Mouse (Mus musculus): ENCODE measurements at regions not wholly inside any gene's neighbourhood (a gene's known extent, or its start where the extent isn't known, plus 50 kb on each side); places are given as distances from the start of the nearest gene placed in this dataset.

DNA sequence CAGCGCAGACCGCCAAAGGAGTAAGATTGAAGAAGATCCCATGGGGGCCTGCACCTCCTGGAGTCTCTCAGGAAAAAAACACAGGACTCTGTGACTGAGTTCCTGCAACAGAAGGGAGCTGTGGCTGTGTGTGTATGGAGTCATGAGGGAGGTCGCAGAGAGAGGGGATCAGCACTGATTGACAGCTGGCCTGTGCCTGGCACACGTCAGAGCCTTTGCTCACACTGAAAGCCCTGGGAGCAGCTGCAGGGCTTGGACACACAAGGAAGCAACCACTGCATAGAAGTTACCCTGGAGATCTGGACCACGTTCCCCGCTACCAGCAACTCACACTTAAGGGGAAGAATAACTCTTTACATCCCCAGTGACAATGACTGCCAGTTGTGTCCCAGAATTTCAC is 92.3 kb upstream of the Lgalsl start:
- no peak for DNase-seq (ENCODE audit: extremely low read depth, insufficient read length, low spot score)

DNA sequence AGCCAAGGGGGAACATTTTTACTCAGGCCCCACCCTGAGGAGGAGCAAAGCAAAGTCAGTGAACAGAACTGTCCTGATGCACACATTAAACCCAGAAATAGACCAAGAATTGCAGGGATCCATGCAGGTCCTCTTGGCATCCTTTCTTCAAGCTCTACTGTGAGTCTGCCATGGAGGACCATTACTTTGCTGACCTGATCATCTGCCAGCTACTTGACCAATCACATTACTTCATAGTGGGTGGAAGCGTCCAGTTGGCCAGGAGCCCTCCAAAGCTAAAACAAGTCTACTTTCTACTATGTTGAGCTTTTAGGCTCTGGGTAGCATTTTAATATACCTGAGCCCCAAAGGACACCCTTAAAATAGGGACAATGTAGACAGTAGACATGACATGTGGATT is 98.6 kb upstream of the Lgalsl start:
- DNase-seq (ENCODE audit: extremely low read depth, insufficient read length, low spot score), result no peak

DNA sequence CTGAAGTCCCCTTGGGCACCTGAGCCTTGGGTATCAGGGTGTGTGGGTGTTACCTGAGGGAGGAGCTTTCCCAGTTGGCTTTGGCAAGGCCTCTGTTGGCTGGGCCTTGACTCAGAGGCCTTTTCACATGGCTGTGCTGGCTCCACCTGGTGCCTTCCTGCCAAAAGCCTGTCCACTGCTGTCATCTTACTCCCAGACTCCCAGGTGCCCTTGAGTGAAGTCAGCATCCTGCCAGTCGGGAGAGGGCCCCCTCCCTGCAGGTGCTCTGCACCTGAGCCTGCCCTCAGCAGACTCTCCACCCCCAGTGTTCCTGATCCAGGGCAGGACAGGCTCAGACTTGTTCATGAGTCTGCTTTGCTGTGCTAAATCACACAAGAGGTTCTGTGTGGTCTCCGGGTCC is 99.2 kb upstream of the Lgalsl start:
- DNase-seq (ENCODE audit: extremely low read depth, insufficient read length, low spot score), result no peak

- DNase-seq (ENCODE audit: extremely low read depth, insufficient read length, low spot score), result no peak
These were observed 99.7 kb upstream of the Lgalsl start for GRCm38 (mm10) chr11:20930573-20930972.

DNA sequence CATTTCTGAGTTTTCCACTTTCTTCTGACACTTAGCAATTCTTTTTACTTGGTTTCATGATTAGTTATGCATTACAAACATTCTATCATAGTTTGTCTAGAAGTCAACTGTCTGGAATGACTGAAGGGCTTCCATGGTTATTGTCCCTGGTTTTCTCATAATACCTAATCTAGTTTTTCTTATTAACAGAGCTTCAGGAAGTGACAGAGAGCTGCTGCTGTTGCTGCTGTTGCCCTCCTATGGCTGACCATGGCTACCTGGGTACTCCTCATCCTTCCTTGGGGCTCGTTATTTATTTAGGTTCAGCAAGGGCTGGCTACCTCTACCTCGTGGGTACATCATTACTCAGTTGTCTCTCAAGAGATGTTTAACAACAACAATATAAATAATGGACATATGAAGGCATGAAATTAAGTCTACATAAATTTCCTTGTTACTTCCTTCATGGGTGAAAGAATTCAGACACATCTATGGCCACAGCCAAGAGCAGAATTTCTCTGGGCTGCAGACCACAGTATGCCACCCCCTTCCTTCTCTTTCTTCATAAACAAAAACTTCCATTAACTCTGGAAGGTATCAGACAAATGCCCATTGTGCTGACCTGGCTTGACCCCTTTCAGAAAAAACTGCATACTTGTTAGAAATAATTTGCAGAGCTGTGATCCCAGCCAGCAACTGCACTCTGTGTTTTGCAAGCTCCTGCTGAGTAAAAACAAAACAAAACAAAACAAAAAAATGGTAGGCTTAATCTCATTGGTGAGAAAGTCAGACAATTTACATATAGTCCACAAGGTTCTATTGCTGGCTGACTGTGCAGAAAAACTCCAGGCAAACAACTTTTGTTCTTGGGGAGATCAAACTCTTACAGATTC is 103.6 kb upstream of the Lgalsl start:
- no peak for DNase-seq (ENCODE audit: extremely low read depth, insufficient read length, low spot score)

DNA sequence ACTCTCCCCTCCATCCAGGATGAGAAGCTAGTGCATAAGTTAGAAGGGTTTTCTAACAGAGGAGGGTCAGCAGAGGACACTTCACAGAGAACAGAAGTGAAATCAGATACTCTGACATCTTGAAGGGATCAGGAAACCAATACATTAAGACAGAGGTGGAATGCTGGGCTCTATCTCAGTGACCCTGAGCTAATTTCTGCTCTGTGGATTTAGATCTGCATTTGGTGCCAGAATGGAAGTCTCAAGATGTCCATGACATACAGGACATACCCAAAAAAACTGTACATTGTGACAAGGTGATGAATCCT is 104.2 kb upstream of the Lgalsl start:
- no peak for DNase-seq (ENCODE audit: extremely low read depth, insufficient read length, low spot score)

- no peak for DNase-seq (ENCODE audit: extremely low read depth, insufficient read length, low spot score)
These were observed 105.1 kb upstream of the Lgalsl start for GRCm38 (mm10) chr11:20935910-20936309.

- DNase-seq (ENCODE audit: extremely low read depth, insufficient read length, low spot score), result no peak
These were observed 106.1 kb upstream of the Lgalsl start for GRCm38 (mm10) chr11:20936996-20937395.

GRCm38 (mm10) chr11:20937942-20938341 is 107.1 kb upstream of the Lgalsl start:
- no peak for DNase-seq (ENCODE audit: extremely low read depth, insufficient read length, low spot score)

- no peak for DNase-seq (ENCODE audit: extremely low read depth, insufficient read length, low spot score)
These were observed 108.8 kb upstream of the Lgalsl start for GRCm38 (mm10) chr11:20939644-20940043.

- DNase-seq (ENCODE audit: extremely low read depth, insufficient read length, low spot score), result no peak
These were observed 110.7 kb upstream of the Lgalsl start for GRCm38 (mm10) chr11:20941546-20941945.

- no peak for DNase-seq (ENCODE audit: extremely low read depth, insufficient read length, low spot score)
These were observed 124.7 kb upstream of the Lgalsl start for GRCm38 (mm10) chr11:20955561-20955960.

GRCm38 (mm10) chr11:20957766-20958165 is 126.9 kb upstream of the Lgalsl start:
- DNase-seq (ENCODE audit: extremely low read depth, insufficient read length, low spot score), result no peak

DNA sequence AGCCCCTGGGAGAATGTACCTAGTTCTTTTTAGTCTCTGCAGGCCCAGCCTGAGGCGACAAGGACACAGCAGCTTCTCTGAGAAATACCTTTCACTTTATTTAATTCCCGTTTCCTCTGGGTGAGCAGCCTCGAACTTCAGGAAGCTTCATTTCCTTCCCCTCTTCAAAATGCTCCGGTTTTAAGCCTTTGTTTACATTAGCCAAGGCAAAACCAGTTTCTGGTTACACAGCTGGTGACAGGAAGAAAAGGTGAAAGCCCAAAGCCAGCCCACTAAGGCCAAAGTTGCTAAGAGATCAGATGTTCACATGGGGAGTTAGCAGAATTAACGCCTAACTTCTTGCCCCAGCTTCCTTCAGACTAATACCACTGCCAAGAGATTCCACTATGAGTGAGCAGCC is 127.4 kb upstream of the Lgalsl start:
- no peak for DNase-seq (ENCODE audit: extremely low read depth, insufficient read length, low spot score)

- DNase-seq (ENCODE audit: extremely low read depth, insufficient read length, low spot score), result no peak
These were observed 129.2 kb upstream of the Lgalsl start for GRCm38 (mm10) chr11:20960066-20960465.

GRCm38 (mm10) chr11:20960750-20961149 is 129.9 kb upstream of the Lgalsl start:
- DNase-seq (ENCODE audit: extremely low read depth, insufficient read length, low spot score), result no peak

GRCm38 (mm10) chr11:20961626-20962025 is 129.5 kb upstream of the Peli1 start:
- no peak for DNase-seq (ENCODE audit: extremely low read depth, insufficient read length, low spot score)

GRCm38 (mm10) chr11:20965575-20966239 is 125.4 kb upstream of the Peli1 start:
- DNase-seq (ENCODE audit: extremely low read depth, insufficient read length, low spot score), result no peak

DNA sequence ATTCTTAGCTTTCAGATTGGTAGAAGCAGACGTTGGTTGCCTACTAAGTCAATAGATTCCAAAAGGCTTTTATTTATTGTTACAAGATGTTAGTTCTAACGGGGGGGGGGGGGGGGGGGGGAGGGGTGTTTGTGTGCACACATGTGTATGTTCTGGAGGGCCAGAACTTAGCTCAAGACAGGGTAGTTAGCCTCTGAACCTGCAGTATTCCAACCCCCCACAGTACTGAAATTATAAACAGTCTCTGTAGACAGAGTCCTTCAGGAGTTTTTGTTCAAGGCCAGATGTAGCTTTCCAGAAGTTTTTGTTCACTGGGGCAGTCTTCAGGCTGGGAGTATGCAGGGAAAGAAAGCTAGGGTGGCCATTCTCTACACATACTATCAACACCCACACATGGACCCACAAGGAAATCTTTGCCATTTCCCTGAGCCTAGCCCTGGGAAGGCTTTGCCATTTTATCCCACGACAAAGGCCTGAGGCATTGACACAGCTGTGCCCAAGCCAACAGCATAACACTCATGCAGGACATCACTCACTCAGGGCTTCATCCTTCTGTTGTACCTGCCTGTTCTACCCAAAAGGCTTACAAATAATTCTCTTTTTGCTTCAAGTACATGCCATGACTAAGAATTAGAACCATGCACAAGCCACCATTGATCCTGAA is 123.6 kb upstream of the Peli1 start:
- DNase-seq (ENCODE audit: extremely low read depth, insufficient read length, low spot score), result no peak

- DNase-seq (ENCODE audit: extremely low read depth, insufficient read length, low spot score), result no peak
These were observed 122.8 kb upstream of the Peli1 start for GRCm38 (mm10) chr11:20968341-20968740.

DNA sequence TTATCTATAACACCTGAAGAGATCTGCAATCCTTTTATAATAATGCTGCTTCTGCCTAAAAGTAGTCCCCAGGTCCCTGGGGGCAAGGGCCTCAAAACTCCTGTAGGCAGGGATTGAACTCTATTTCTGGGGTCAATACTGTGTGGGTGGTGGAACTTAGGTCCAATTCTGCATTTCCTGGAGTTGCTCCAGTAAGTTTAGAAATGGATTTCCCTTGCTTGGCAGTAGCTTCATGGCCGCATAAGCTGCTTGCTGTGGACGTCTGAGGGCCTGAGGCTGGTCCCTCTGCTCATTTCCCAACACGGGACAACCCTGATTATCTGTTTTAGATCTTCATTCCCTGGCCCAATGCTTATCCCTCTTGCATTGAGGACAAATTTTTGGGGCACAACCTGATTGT is 118.0 kb upstream of the Peli1 start:
- DNase-seq (ENCODE audit: extremely low read depth, insufficient read length, low spot score), result no peak

- DNase-seq (ENCODE audit: extremely low read depth, insufficient read length, low spot score), result no peak
These were observed 109.5 kb upstream of the Peli1 start for GRCm38 (mm10) chr11:20981588-20981987.
